Mouse (Mus musculus): Measurements from ENCODE around the gene Gm10912.
"Not testable (repeated sequence)": the region's sequence is repeated elsewhere in the genome, so short reads cannot be mapped to it uniquely, and the experiment has no call there.

GRCm38 (mm10) chr2:104111170-104111797 lies 45.7 kb downstream of the Gm10912 start:
- TF ChIP-seq TAL1, GATA1 (IDR thresholded peaks at IDR 0.05; ENCODE audit: low read length): not testable (repeated sequence)

Measured in erythroblast, embryonic 14.5 days (primary cell).